In the genomic region with DNA sequence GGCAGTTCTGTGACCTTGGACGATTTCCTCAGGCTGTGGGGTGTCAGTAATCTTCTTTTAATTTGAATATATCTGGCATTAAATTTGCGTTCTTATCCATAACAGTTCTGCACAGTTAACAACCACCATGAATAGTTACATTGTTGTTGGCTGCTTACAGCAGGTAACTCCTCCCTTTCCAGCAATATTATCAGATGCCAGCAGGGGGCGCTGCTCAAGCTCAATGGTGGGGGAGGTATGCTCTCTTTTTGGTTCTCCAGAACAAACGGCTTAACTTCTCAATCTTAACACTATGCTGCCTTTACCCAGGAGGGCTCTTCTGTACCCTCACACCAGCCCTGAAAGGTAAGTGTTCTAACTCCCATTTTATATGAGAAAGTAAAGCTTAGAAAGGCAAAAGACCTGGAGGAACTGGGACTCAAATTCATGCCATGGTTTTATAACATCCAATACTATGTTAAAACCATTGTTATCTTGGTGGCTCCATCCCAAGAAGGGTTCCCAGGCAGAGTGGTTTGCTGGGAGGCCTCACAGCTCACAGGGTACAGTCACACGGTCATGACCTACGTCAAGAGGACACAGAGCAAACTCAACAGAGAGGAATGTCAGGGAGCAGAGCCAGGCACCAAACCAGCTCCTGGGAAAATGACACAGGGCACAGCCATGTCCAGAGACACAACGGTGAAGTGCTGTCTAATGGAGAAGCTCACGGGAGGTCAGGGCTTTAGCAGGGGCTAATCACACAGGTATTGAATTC, we compare ENCODE assay signal across 8 mouse cellular contexts. TPM values are rescaled to one million over a fixed set of nuclear protein-coding genes. Genes with fewer than 3 reads are reported as not detected.
DNase-seq lines count a peak whose midpoint lies in the region; ATAC-seq and TF ChIP-seq lines count a peak whose summit lies in the region.

No protein-coding gene starts in this region.

- H3K27me3 ChIP-seq in intestine, embryonic 15.5 days (replicated peaks): peaks cover 16% of the 10 kb centered on the region
- H3K27me3 ChIP-seq in limb, embryonic 15.5 days: peaks cover 32% of the 10 kb centered on the region
- 0 out of 2 replicates have a peak, but pooled peaks cover 4% of the 10 kb centered on the region for H3K27me3 ChIP-seq in stomach, postnatal 0 days (ENCODE audit: control insufficient read depth, insufficient read depth, low read length)

- H3K9me3 ChIP-seq in intestine, embryonic 15.5 days: no peaks in the 10 kb centered on the region
- H3K9me3 ChIP-seq in limb, embryonic 15.5 days: no peaks in the 10 kb centered on the region
- no peaks in the 10 kb centered on the region for H3K9me3 ChIP-seq in stomach, postnatal 0 days (ENCODE audit: control insufficient read depth, low read length)

- TF ChIP-seq CTCF in stomach, postnatal 0 days (IDR thresholded peaks at IDR 0.05; ENCODE audit: low read depth): peak; percentile 82

- H3K4me1 ChIP-seq in intestine, embryonic 15.5 days (replicated peaks): peaks cover 15% of the 10 kb centered on the region
- H3K4me1 ChIP-seq in limb, embryonic 15.5 days: peaks cover 15% of the 10 kb centered on the region; the same call in 1 of the 2 replicates
- no peaks in the 10 kb centered on the region for H3K4me1 ChIP-seq in stomach, postnatal 0 days (replicated peaks; ENCODE audit: control insufficient read depth, insufficient read depth)

- no peak for ATAC-seq in intestine, embryonic 15.5 days
- ATAC-seq in limb, embryonic 15.5 days (ENCODE audit: insufficient number of reproducible peaks, low FRiP score, low TSS enrichment, low read depth): no peak
- 0 out of 2 replicates have a peak, but pooled peaks have one; percentile 24 for ATAC-seq in stomach, postnatal 0 days (ENCODE audit: low FRiP score, low TSS enrichment)

- H3K36me3 ChIP-seq in intestine, embryonic 15.5 days: no peaks in the 10 kb centered on the region
- no peaks in the 10 kb centered on the region for H3K36me3 ChIP-seq in limb, embryonic 15.5 days
- no peaks in the 10 kb centered on the region for H3K36me3 ChIP-seq in stomach, postnatal 0 days (ENCODE audit: control insufficient read depth, insufficient read depth, low read length)

- H3K4me3 ChIP-seq in intestine, embryonic 15.5 days (replicated peaks): no peak overlapping the region
- no peak overlapping the region for H3K4me3 ChIP-seq in limb, embryonic 15.5 days
- H3K4me3 ChIP-seq in stomach, postnatal 0 days (ENCODE audit: low read depth, low read length): no peak overlapping the region

- H3K9ac ChIP-seq in intestine, embryonic 15.5 days: no peak overlapping the region
- no peak overlapping the region for H3K9ac ChIP-seq in limb, embryonic 15.5 days
- H3K9ac ChIP-seq in stomach, postnatal 0 days (ENCODE audit: low read length): no peak overlapping the region

- intact Hi-C loops in heart, postnatal 25 days (cut with DNase I): no loop called here
- intact Hi-C loops in gastrocnemius, postnatal 14 days (cut with DNase I; ENCODE audit: low total_unique reads): no loop called here

- H3K27ac ChIP-seq in intestine, embryonic 15.5 days: no peak overlapping the region
- H3K27ac ChIP-seq in limb, embryonic 15.5 days: no peak overlapping the region
- H3K27ac ChIP-seq in stomach, postnatal 0 days (replicated peaks): no peak overlapping the region

- no peak for TF ChIP-seq EP300 in stomach, postnatal 0 days (optimal IDR thresholded peaks at IDR 0.05)

- WGBS in intestine, embryonic 15.5 days: 37% methylated on average over 8 of the region's 8 CpGs
- 38% methylated on average over 8 of the region's 8 CpGs for WGBS in limb, embryonic 15.5 days
- 41% methylated on average over 8 of the region's 8 CpGs for WGBS in stomach, postnatal 0 days

- H3K4me2 ChIP-seq in intestine, embryonic 15.5 days (replicated peaks): peak overlapping the region; percentile 70
- H3K4me2 ChIP-seq in limb, embryonic 15.5 days: peak overlapping the region; percentile 60
- H3K4me2 ChIP-seq in stomach, postnatal 0 days (replicated peaks; ENCODE audit: low read depth): peak overlapping the region; percentile 50; the same call in 1 of the 2 replicates

- DNase-seq in heart, adult 11 months: peak; percentile 93
- DNase-seq in heart, postnatal 25 days (ENCODE audit: low spot score): no peak
- peak; percentile 80 to 81 for DNase-seq in cerebellum, postnatal 4 days (ENCODE audit: low spot score in 2 of 2)
- peak; percentile 56 for DNase-seq in gastrocnemius, postnatal 14 days
- peak; percentile 75 for DNase-seq in neural tube, embryonic 10.5 days (ENCODE audit: extremely low spot score, low spot score)
- peak; percentile 62 for DNase-seq in stomach, postnatal 0 days (ENCODE audit: low spot score)

RNA-seq across cellular contexts. Expression of a gene that starts 6.5 kb away (rescaled TPM):
- total RNA-seq in heart, postnatal 25 days (2021): 1 to 10 TPM in 1 of 2 experiments, under 1 TPM in 1; 0.83 to 1.6 TPM
- not detected for total RNA-seq in gastrocnemius, postnatal 14 days (2021)
- 0.42 and 0.53 TPM in 2 replicates for polyA plus RNA-seq in intestine, embryonic 15.5 days (2015; fragmentation: Nextera tagmentation; extraction: Ambion mirVana)
- polyA plus RNA-seq in limb, embryonic 15.5 days (2015; fragmentation: Nextera tagmentation; extraction: Ambion mirVana): 0.08 TPM in 1 of 2 replicates, not detected in the other
- 0.08 and 0.17 TPM in 2 replicates for polyA plus RNA-seq in stomach, postnatal 0 days (2015; fragmentation: Nextera tagmentation; extraction: Ambion mirVana)

RNA-seq across cellular contexts. Expression of a gene that starts 21.4 kb away (rescaled TPM):
- 10 to 100 TPM; 16.0 to 17.5 TPM for total RNA-seq in heart, postnatal 25 days (2021)
- 1 to 10 TPM in 1 of 2 experiments, under 1 TPM in 1; 1.00 to 1.5 TPM for total RNA-seq in gastrocnemius, postnatal 14 days (2021)
- 428 and 484 TPM in 2 replicates for polyA plus RNA-seq in intestine, embryonic 15.5 days (2015; fragmentation: Nextera tagmentation; extraction: Ambion mirVana)
- polyA plus RNA-seq in limb, embryonic 15.5 days (2015; fragmentation: Nextera tagmentation; extraction: Ambion mirVana): 2.4 and 3.0 TPM in 2 replicates
- 6.8 and 7.5 TPM in 2 replicates for polyA plus RNA-seq in stomach, postnatal 0 days (2015; fragmentation: Nextera tagmentation; extraction: Ambion mirVana)

RNA-seq across cellular contexts. Expression of a gene that starts 28.2 kb away (rescaled TPM):
- total RNA-seq in heart, postnatal 25 days (2021): not detected
- total RNA-seq in gastrocnemius, postnatal 14 days (2021): not detected
- polyA plus RNA-seq in intestine, embryonic 15.5 days (2015; fragmentation: Nextera tagmentation; extraction: Ambion mirVana): 6.6 and 7.1 TPM in 2 replicates
- polyA plus RNA-seq in limb, embryonic 15.5 days (2015; fragmentation: Nextera tagmentation; extraction: Ambion mirVana): 0.61 and 0.63 TPM in 2 replicates
- 0.05 and 0.16 TPM in 2 replicates for polyA plus RNA-seq in stomach, postnatal 0 days (2015; fragmentation: Nextera tagmentation; extraction: Ambion mirVana)

Comparison
In these comparisons a context has a peak if more than half of its experiments do, and no peak if none do; other contexts are left out.
1. RNA of a gene that starts 21.4 kb away (polyA plus RNA-seq): 428 to 484 TPM in intestine, embryonic 15.5 days; 6.8 to 7.5 TPM in stomach, postnatal 0 days and 2.4 to 3.0 TPM in limb, embryonic 15.5 days; every median in the first group is over 10 times any median in the second.
2. Peak in every context shown above with its lines, with median percentiles within 50 percentile points of each other: H3K4me2 ChIP-seq.